Mouse (Mus musculus): Measurements from ENCODE around the gene Trim14. TPM values are rescaled to one million over a fixed set of nuclear protein-coding genes. Genes with fewer than 3 reads are reported as not detected.

Gene Trim14
- polyA plus RNA-seq, 1 experiment from 2014 or later = 2.7 TPM

DNA sequence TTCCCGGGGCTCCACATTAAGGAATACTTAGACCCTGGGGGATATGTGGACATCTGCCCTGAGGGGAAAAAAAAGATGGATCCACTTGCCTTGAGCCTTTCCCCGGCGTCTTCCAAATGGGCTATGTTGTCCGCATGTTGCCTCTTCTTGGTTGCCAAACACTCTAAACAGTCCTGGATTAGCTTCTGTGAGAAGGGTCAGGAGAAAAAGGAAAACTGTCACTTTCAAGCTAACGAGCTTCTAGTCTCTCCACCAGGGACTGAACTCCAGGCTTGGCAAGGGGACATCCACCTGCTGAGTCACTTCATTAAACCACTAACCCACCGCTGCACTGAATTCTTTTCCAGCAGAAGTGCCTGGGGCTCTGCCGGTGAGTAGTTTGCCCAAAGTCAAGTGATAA, 3.0 kb downstream of the Trim14 start:
- no peaks in the 10 kb centered on the region for H3K9me3 ChIP-seq (replicated peaks; ENCODE audit: control insufficient read depth, low read length)
- H3K27ac ChIP-seq (replicated peaks; ENCODE audit: low read depth, low read length) = no peak overlapping the region
- H3K4me1 ChIP-seq (ENCODE audit: control insufficient read depth, insufficient read depth, low read length) = peaks cover 2% of the 10 kb centered on the region; the same call in 1 of the 2 replicates
- H3K9ac ChIP-seq (replicated peaks; ENCODE audit: low read length) = no peak overlapping the region
- 67% methylated on average over 7 of the region's 7 CpGs for WGBS
- no peak overlapping the region for H3K4me2 ChIP-seq (ENCODE audit: low read depth, low read length)
- H3K36me3 ChIP-seq (replicated peaks; ENCODE audit: control insufficient read depth, insufficient read depth, low read depth, low read length) = no peaks in the 10 kb centered on the region
- ATAC-seq (replicated peaks; ENCODE audit: insufficient number of reproducible peaks, low FRiP score, low TSS enrichment, low read depth) = no peak
- no peak for DNase-seq (ENCODE audit: low spot score)
- peaks cover 27% of the 10 kb centered on the region for H3K27me3 ChIP-seq (ENCODE audit: control insufficient read depth, insufficient read depth, low read length)
- H3K4me3 ChIP-seq (ENCODE audit: low read depth, low read length) = no peak overlapping the region

DNA sequence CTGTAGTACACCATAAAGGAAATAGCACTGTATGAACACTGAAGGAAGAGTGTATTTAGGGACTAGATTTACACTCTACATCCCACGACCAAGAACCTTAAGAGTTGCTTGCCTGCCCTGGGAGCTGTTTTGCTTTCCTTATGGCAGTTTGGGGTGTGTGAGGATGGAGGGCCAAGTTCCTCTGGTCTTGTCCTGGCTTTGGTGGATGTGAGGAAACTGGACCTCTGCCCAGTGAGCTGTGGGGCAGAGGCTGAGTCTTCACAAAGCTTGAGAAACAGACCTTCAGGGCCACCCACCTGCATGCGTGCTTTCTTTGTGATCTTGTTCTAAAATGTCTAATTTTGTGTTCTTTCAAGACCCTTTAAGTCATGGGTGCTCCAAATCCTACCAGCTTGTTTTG, 3.4 kb downstream of the Trim14 start:
- Histone ChIP-seq H3K36me3 (replicated peaks; ENCODE audit: control insufficient read depth, insufficient read depth, low read depth, low read length) (no peaks in the 10 kb centered on the region), H3K9ac (replicated peaks; ENCODE audit: low read length) (no peak overlapping the region), H3K27ac (replicated peaks; ENCODE audit: low read depth, low read length) (no peak overlapping the region), H3K9me3 (replicated peaks; ENCODE audit: control insufficient read depth, low read length) (no peaks in the 10 kb centered on the region), H3K27me3 (ENCODE audit: control insufficient read depth, insufficient read depth, low read length) (peaks cover 27% of the 10 kb centered on the region), H3K4me2 (ENCODE audit: low read depth, low read length) (no peak overlapping the region), H3K4me3 (ENCODE audit: low read depth, low read length) (no peak overlapping the region), H3K4me1 (ENCODE audit: control insufficient read depth, insufficient read depth, low read length) (peaks cover 2% of the 10 kb centered on the region; the same call in 1 of the 2 replicates)
- DNase-seq (ENCODE audit: low spot score) = no peak
- 82% methylated on average over 2 of the region's 2 CpGs for WGBS
- no peak for ATAC-seq (replicated peaks; ENCODE audit: insufficient number of reproducible peaks, low FRiP score, low TSS enrichment, low read depth)

DNA sequence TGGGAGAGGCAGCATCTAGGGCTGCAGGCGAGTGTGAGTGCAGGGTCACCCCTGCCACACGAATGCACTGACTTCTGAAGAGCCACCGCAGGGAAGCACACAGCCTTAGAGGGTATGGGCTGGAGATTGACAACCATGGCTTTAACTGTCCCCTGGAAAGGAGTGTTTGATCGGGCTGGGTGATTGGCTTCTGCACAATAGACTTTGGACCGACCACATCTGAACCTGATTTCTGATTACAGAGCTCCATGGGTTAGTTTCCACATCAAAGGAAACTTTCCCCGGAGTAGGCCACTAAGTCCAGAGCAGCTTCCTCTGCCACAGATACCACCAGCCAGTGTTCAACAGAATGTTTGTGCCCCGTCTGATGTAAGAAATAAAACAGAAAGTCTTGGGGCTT, 6.2 kb downstream of the Trim14 start:
- DNase-seq (ENCODE audit: low spot score) = peak; percentile 18
- Histone ChIP-seq H3K4me1 (ENCODE audit: control insufficient read depth, insufficient read depth, low read length) (peaks cover 2% of the 10 kb centered on the region; the same call in 1 of the 2 replicates), H3K27ac (replicated peaks; ENCODE audit: low read depth, low read length) (no peak overlapping the region), H3K9ac (replicated peaks; ENCODE audit: low read length) (no peak overlapping the region), H3K4me3 (ENCODE audit: low read depth, low read length) (no peak overlapping the region), H3K27me3 (ENCODE audit: control insufficient read depth, insufficient read depth, low read length) (peaks cover 8% of the 10 kb centered on the region), H3K4me2 (ENCODE audit: low read depth, low read length) (no peak overlapping the region), H3K36me3 (replicated peaks; ENCODE audit: control insufficient read depth, insufficient read depth, low read depth, low read length) (no peaks in the 10 kb centered on the region), H3K9me3 (replicated peaks; ENCODE audit: control insufficient read depth, low read length) (no peaks in the 10 kb centered on the region)
- 38% methylated on average over 7 of the region's 7 CpGs for WGBS
- no peak for ATAC-seq (replicated peaks; ENCODE audit: insufficient number of reproducible peaks, low FRiP score, low TSS enrichment, low read depth)

DNA sequence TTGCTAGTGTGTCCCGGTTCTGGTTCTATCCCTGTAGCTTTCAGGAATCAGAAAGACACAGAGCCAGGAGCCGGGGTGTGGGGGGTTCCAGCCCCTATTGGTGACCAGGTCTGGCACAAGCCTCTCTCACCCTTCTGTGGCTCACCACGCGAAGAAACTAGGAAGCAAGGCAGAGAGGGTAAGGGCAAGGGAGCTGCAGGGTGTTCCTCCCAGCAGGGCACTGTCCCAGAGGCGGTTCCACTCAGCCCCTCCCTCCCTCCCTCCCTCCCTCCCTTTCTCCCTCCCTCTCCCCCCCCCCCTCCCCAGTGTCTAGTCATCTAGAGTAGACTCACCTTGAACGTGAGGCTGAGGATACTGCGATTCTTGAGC, 8.4 kb downstream of the Trim14 start:
- Histone ChIP-seq H3K4me2 (ENCODE audit: low read depth, low read length) (peak overlapping the region; percentile 44), H3K4me3 (ENCODE audit: low read depth, low read length) (peak overlapping the region; percentile 19), H3K27me3 (ENCODE audit: control insufficient read depth, insufficient read depth, low read length) (no peaks in the 10 kb centered on the region), H3K27ac (replicated peaks; ENCODE audit: low read depth, low read length) (no peak overlapping the region), H3K4me1 (ENCODE audit: control insufficient read depth, insufficient read depth, low read length) (no peaks in the 10 kb centered on the region), H3K9ac (replicated peaks; ENCODE audit: low read length) (peak overlapping the region; percentile 32), H3K36me3 (replicated peaks; ENCODE audit: control insufficient read depth, insufficient read depth, low read depth, low read length) (no peaks in the 10 kb centered on the region), H3K9me3 (replicated peaks; ENCODE audit: control insufficient read depth, low read length) (no peaks in the 10 kb centered on the region)
- 4% methylated on average over 6 of the region's 7 CpGs for WGBS
- 0 out of 2 replicates have a peak, but pooled peaks have one; percentile 48 for ATAC-seq (replicated peaks; ENCODE audit: insufficient number of reproducible peaks, low FRiP score, low TSS enrichment, low read depth)
- peak; percentile 11 for DNase-seq (ENCODE audit: low spot score)

DNA sequence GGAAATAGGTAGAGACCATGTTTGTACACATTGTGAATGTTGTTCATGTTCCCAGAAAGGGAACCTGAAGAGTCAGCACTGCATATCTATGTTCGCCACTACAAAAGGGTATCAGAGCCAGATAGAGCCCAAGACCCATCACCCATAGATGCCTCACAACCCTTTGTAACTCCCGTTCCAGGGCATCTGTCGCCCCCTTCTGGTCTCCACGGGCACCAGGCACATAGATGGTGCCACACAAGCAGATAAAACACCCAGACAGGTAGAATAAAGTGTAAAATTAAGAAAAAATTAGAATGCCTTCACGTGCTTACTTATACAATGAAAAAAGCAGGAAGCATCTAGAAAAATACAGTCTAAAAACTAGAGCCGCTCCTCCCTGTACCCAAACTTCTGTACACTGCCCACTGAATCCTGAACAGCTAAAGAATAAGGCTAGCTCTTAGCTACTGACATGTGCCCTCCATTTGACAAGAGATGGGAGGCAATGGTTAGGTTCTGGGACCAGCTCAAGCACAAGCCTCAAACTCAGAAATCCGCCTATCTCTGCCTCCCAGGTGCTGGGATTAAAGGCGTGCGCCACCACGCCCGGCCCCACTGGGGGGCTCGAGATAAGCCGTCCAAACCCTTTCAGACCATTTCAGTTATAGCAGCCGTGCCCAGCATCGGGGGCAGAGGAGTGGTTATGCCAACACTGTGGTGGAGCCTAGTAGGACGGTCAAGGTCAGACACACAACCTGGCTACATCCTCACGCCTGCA, 9.0 kb downstream of the Trim14 start:
- Histone ChIP-seq H3K27ac (replicated peaks; ENCODE audit: low read depth, low read length) (no peak overlapping the region), H3K4me2 (ENCODE audit: low read depth, low read length) (peak overlapping the region; percentile 44), H3K36me3 (replicated peaks; ENCODE audit: control insufficient read depth, insufficient read depth, low read depth, low read length) (no peaks in the 10 kb centered on the region), H3K27me3 (ENCODE audit: control insufficient read depth, insufficient read depth, low read length) (no peaks in the 10 kb centered on the region), H3K4me1 (ENCODE audit: control insufficient read depth, insufficient read depth, low read length) (no peaks in the 10 kb centered on the region), H3K4me3 (ENCODE audit: low read depth, low read length) (peak overlapping the region; percentile 19), H3K9ac (replicated peaks; ENCODE audit: low read length) (peak overlapping the region; percentile 32), H3K9me3 (replicated peaks; ENCODE audit: control insufficient read depth, low read length) (no peaks in the 10 kb centered on the region)
- ATAC-seq (replicated peaks; ENCODE audit: insufficient number of reproducible peaks, low FRiP score, low TSS enrichment, low read depth) (0 out of 2 replicates have a peak, but pooled peaks have one; percentile 39), DNase-seq (ENCODE audit: low spot score) (peak; percentile 14)
- whole genome bisulfite sequencing = 29% methylated on average over 17 of the region's 17 CpGs

DNA sequence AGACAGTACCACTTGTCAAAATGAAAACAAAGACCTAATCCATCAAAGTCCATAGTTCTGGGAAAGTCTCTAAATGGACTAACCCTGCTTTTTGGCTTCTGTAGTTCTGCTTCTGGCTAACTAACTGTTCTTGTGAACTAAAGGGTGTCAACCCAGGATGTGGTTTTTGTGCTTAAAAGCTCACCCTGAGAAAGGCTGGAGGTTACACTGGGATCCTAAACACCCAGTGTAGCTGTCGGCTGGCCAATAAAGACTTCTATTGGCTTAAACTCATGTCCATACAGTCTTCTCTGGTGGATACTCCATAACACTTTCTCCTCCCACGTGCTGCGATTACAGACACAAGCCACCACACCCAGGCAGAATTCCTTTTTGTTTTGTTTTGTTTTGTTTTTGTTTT, 9.7 kb downstream of the Trim14 start:
- no peak overlapping the region for H3K4me2 ChIP-seq (ENCODE audit: low read depth, low read length)
- no peaks in the 10 kb centered on the region for H3K27me3 ChIP-seq (ENCODE audit: control insufficient read depth, insufficient read depth, low read length)
- ATAC-seq (replicated peaks; ENCODE audit: insufficient number of reproducible peaks, low FRiP score, low TSS enrichment, low read depth) (no peak), DNase-seq (ENCODE audit: low spot score) (no peak)
- 91% methylated on average over 3 of the region's 3 CpGs for WGBS
- no peaks in the 10 kb centered on the region for H3K4me1 ChIP-seq (ENCODE audit: control insufficient read depth, insufficient read depth, low read length)
- H3K9me3 ChIP-seq (replicated peaks; ENCODE audit: control insufficient read depth, low read length) = no peaks in the 10 kb centered on the region
- no peaks in the 10 kb centered on the region for H3K36me3 ChIP-seq (replicated peaks; ENCODE audit: control insufficient read depth, insufficient read depth, low read depth, low read length)
- H3K27ac ChIP-seq (replicated peaks; ENCODE audit: low read depth, low read length) = no peak overlapping the region
- H3K4me3 ChIP-seq (ENCODE audit: low read depth, low read length) = no peak overlapping the region
- no peak overlapping the region for H3K9ac ChIP-seq (replicated peaks; ENCODE audit: low read length)

DNA sequence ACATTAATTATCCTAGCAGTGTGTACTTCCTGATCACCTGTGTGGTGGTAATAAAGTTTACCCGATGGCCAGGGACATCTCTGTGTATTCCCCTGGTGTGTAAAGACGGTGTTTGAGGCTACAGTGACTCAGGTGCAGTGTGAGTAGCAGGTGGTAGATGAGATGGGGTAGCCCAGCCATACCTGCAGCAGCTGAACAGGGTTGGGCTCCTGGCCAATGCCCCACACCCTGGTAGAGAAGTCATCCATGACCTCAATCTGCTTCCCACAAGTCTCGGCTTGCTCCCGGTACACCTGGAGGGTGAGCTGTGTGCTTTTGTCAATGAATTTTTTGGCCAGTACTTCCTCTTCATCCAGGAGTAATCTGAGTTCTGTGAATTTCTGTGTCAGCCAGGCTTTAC, 12.6 kb downstream of the Trim14 start:
- 85% methylated on average over 4 of the region's 4 CpGs for WGBS

DNA sequence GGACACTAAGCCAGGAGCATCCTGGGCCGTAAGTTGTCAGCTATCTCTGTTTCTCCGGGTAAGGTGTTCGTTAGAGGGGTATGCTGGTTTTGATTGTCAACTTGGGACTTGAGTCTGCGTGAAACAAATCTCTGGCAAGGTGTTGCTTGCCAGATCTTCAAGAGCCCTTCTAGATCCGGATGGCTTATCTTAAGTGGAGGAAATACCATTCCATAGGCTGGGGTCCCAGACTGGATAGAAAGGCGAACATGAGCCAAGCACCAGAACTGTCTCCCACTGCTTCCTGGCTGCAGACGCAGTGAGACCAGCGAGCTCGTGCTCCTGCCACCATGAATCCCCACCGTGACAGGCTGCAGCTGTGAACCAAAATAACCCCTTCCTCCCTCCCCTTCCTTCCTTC, 14.5 kb downstream of the Trim14 start:
- H3K27ac ChIP-seq (replicated peaks; ENCODE audit: low read depth, low read length) = no peak overlapping the region
- H3K4me2 ChIP-seq (ENCODE audit: low read depth, low read length) = no peak overlapping the region
- no peak for DNase-seq (ENCODE audit: low spot score)
- H3K9me3 ChIP-seq (replicated peaks; ENCODE audit: control insufficient read depth, low read length) = no peaks in the 10 kb centered on the region
- H3K9ac ChIP-seq (replicated peaks; ENCODE audit: low read length) = no peak overlapping the region
- ATAC-seq (replicated peaks; ENCODE audit: insufficient number of reproducible peaks, low FRiP score, low TSS enrichment, low read depth) = no peak
- H3K4me3 ChIP-seq (ENCODE audit: low read depth, low read length) = no peak overlapping the region
- no peaks in the 10 kb centered on the region for H3K4me1 ChIP-seq (ENCODE audit: control insufficient read depth, insufficient read depth, low read length)
- H3K27me3 ChIP-seq (ENCODE audit: control insufficient read depth, insufficient read depth, low read length) = no peaks in the 10 kb centered on the region
- WGBS = 82% methylated on average over 10 of the region's 10 CpGs
- H3K36me3 ChIP-seq (replicated peaks; ENCODE audit: control insufficient read depth, insufficient read depth, low read depth, low read length) = no peaks in the 10 kb centered on the region

More for the DNA sequence above, 12.6 kb downstream of the Trim14 start:
- Histone ChIP-seq H3K27me3 (ENCODE audit: control insufficient read depth, insufficient read depth, low read length) (no peaks in the 10 kb centered on the region), H3K27ac (replicated peaks; ENCODE audit: low read depth, low read length) (no peak overlapping the region), H3K36me3 (replicated peaks; ENCODE audit: control insufficient read depth, insufficient read depth, low read depth, low read length) (no peaks in the 10 kb centered on the region), H3K4me3 (ENCODE audit: low read depth, low read length) (no peak overlapping the region), H3K4me1 (ENCODE audit: control insufficient read depth, insufficient read depth, low read length) (no peaks in the 10 kb centered on the region), H3K4me2 (ENCODE audit: low read depth, low read length) (no peak overlapping the region), H3K9ac (replicated peaks; ENCODE audit: low read length) (no peak overlapping the region), H3K9me3 (replicated peaks; ENCODE audit: control insufficient read depth, low read length) (no peaks in the 10 kb centered on the region)
- ATAC-seq (replicated peaks; ENCODE audit: insufficient number of reproducible peaks, low FRiP score, low TSS enrichment, low read depth) (no peak), DNase-seq (ENCODE audit: low spot score) (no peak)
